Mouse (Mus musculus) brain, embryonic 14.5 days (tissue): ENCODE data around the gene Nfasc.

Source experiments
- CTCF ChIP-seq: fragments of 200-500 bp; IDR thresholded peaks from 2 replicates; pipeline ENCODE4 v1.5.1; 2012; ENCODE audit warnings: inconsistent platforms, mild to moderate bottlenecking, moderate library complexity, borderline replicate concordance; ENCODE audit not compliant: insufficient read depth, insufficient read length; ENCODE audit errors: extremely low read depth
- POLR2A ChIP-seq: fragments of 200-500 bp; IDR thresholded peaks from 2 replicates; pipeline ENCODE4 v1.6.1; 2012; ENCODE audit warnings: mild to moderate bottlenecking, inconsistent platforms, borderline replicate concordance; ENCODE audit not compliant: poor library complexity, insufficient read depth, insufficient read length, severe bottlenecking; ENCODE audit errors: extremely low read depth

DNA sequence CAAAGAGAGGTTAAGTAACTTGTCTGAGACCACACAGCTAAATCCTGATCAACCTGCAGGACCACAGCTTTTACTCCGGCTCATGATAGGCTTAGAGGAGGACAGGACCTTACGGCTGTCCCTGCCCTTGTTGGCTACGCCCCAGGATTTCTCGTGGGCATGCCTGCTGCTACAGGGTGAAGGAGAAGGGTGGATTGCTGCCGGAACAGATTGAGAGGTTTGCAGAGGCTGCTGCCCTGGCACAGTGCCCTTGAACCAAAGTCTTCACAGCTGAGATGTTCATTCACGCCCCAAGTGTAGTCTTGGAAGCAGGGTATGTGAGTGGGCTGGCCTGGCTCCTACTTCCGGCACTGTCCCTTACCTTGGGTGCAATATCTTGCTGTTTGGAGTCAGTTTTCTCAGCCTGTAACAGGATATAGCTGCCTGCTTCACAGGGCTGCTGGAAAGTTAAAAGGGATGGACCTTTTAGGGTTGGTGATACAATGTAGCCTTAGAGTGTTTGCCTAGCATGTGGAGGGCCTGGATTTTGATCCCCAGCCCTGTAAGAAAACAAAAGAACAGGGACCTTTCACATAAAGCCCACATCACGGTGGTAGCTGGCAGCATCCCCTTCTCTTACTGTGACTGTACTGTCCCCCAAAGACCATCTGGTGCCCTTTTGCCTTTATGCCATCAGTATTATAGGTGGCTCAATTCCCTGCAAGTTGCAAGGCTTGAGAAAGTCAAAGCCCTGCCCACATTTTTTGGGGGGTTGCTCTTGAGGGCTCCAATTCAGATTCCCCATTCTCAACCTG lies 180.5 kb downstream of the Nfasc start:
- TF ChIP-seq CTCF: no peak
- no peak for TF ChIP-seq POLR2A
